Mouse (Mus musculus): ENCODE measurements at regions not wholly inside any gene's neighbourhood (a gene's known extent, or its start where the extent isn't known, plus 50 kb on each side); places are given as distances from the start of the nearest gene placed in this dataset.
"Not testable (repeated sequence)": the region's sequence is repeated elsewhere in the genome, so short reads cannot be mapped to it uniquely, and the experiment has no call there.

GRCm38 (mm10) chr9:86079275-86079674 lies 237.1 kb downstream of the Tpbg start:
- intact Hi-C loops (cut with DNase I), result no loop called here
- no peak for DNase-seq

GRCm38 (mm10) chr9:86081873-86082272 lies 239.7 kb downstream of the Tpbg start:
- DNase-seq, result no peak
- intact Hi-C loops (cut with DNase I), result no loop called here

- intact Hi-C loops (cut with DNase I), result no loop called here
- no peak for DNase-seq
These were observed 250.8 kb downstream of the Tpbg start for GRCm38 (mm10) chr9:86092998-86093397.

GRCm38 (mm10) chr9:86095460-86095859 lies 253.3 kb downstream of the Tpbg start:
- DNase-seq, result no peak
- intact Hi-C loops (cut with DNase I), result no loop called here

GRCm38 (mm10) chr9:86096246-86096645 lies 254.1 kb downstream of the Tpbg start:
- no peak for DNase-seq
- intact Hi-C loops (cut with DNase I), result no loop called here

- no peak for DNase-seq
- intact Hi-C loops (cut with DNase I), result no loop called here
These were observed 257.1 kb downstream of the Tpbg start for GRCm38 (mm10) chr9:86099325-86099724.

- no peak for DNase-seq
- intact Hi-C loops (cut with DNase I), result no loop called here
These were observed 259.3 kb downstream of the Tpbg start for GRCm38 (mm10) chr9:86101360-86102086.

GRCm38 (mm10) chr9:86103607-86104006 lies 261.4 kb downstream of the Tpbg start:
- DNase-seq, result no peak
- intact Hi-C loops (cut with DNase I), result no loop called here

- DNase-seq, result no peak
- intact Hi-C loops (cut with DNase I), result no loop called here
These were observed 262.5 kb downstream of the Tpbg start for GRCm38 (mm10) chr9:86104664-86105063.

GRCm38 (mm10) chr9:86105851-86106250 lies 263.7 kb downstream of the Tpbg start:
- DNase-seq, result no peak
- intact Hi-C loops (cut with DNase I), result no loop called here

- intact Hi-C loops (cut with DNase I), result no loop called here
These were observed 267.7 kb downstream of the Tpbg start for GRCm38 (mm10) chr9:86109906-86110305.

GRCm38 (mm10) chr9:86119370-86119769 lies 277.2 kb downstream of the Tpbg start:
- intact Hi-C loops (cut with DNase I), result no loop called here
- no peak for DNase-seq

More at GRCm38 (mm10) chr9:86109906-86110305, 267.7 kb downstream of the Tpbg start:
- no peak for DNase-seq

GRCm38 (mm10) chr9:86135617-86136016 lies 293.4 kb downstream of the Tpbg start:
- intact Hi-C loops (cut with DNase I), result not testable (repeated sequence)

GRCm38 (mm10) chr9:86145903-86146302 lies 303.7 kb downstream of the Tpbg start:
- intact Hi-C loops (cut with DNase I), result no loop called here
- DNase-seq, result no peak

More at GRCm38 (mm10) chr9:86135617-86136016, 293.4 kb downstream of the Tpbg start:
- not testable (repeated sequence) for DNase-seq

GRCm38 (mm10) chr9:86160316-86160715 lies 304.4 kb downstream of the Ube2cbp start:
- DNase-seq, result no peak
- intact Hi-C loops (cut with DNase I), result no loop called here

GRCm38 (mm10) chr9:86166362-86167067 lies 298.2 kb downstream of the Ube2cbp start:
- intact Hi-C loops (cut with DNase I), result no loop called here
- DNase-seq, result no peak

GRCm38 (mm10) chr9:86170756-86171155 lies 294.0 kb downstream of the Ube2cbp start:
- no peak for DNase-seq
- intact Hi-C loops (cut with DNase I), result no loop called here

- no peak for DNase-seq
- intact Hi-C loops (cut with DNase I), result no loop called here
These were observed 277.7 kb downstream of the Ube2cbp start for GRCm38 (mm10) chr9:86186751-86187747.

- intact Hi-C loops (cut with DNase I), result no loop called here
- no peak for DNase-seq
These were observed 275.9 kb downstream of the Ube2cbp start for GRCm38 (mm10) chr9:86188873-86189272.

- intact Hi-C loops (cut with DNase I), result no loop called here
These were observed 259.7 kb downstream of the Ube2cbp start for GRCm38 (mm10) chr9:86205041-86205440.

More at GRCm38 (mm10) chr9:86205041-86205440, 259.7 kb downstream of the Ube2cbp start:
- no peak for DNase-seq

All from heart, postnatal 14 days (tissue).